Mouse (Mus musculus): ENCODE data around the gene Gm20517. TPM values are rescaled to one million over a fixed set of nuclear protein-coding genes. Genes with fewer than 3 reads are reported as not detected.

Gene Gm20517
- polyA plus RNA-seq, 1 experiment: 11.9 TPM

DNA sequence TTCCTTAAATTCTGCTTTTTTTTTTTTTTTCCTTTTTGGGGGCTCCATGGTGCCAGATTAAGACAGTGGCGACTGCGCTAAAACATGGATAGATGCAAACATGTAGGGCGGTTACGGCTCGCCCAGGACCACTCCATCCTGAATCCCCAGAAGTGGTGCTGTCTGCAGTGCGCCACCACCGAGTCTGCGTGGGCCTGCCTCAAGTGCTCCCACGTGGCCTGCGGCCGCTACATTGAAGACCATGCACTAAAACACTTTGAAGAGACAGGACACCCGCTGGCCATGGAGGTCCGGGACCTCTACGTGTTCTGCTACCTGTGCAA is 60.6 kb downstream of the Gm20517 start:
- Histone ChIP-seq H3K36me3 (ENCODE audit: control insufficient read depth, insufficient read depth, low read length, poor library complexity, severe bottlenecking) (no peaks in the 10 kb centered on the region), H3K4me3 (ENCODE audit: low read depth, low read length) (peak overlapping the region; percentile 70), H3K9me3 (replicated peaks; ENCODE audit: control insufficient read depth, insufficient read depth, low read length, poor library complexity, severe bottlenecking) (no peaks in the 10 kb centered on the region), H3K4me1 (ENCODE audit: control insufficient read depth, insufficient read depth, low read length) (peaks cover 4% of the 10 kb centered on the region), H3K27me3 (ENCODE audit: control insufficient read depth, insufficient read depth, low read length, poor library complexity, severe bottlenecking) (no peaks in the 10 kb centered on the region), H3K27ac (ENCODE audit: insufficient read depth, low read length) (no peak overlapping the region), H3K9ac (ENCODE audit: low read depth, poor library complexity, severe bottlenecking) (peak overlapping the region; percentile 32)
- TF ChIP-seq POLR2A (IDR thresholded peaks at IDR 0.05; ENCODE audit: insufficient read depth, low read length) (no peak), EP300 (IDR thresholded peaks at IDR 0.05; ENCODE audit: insufficient read depth, low read depth, low read length) (no peak), CTCF (IDR thresholded peaks at IDR 0.05; ENCODE audit: low read depth, low read length) (no peak)

GRCm38 (mm10) chr17:47672311-47673111 is 61.1 kb downstream of the Gm20517 start:
- H3K4me1 ChIP-seq (ENCODE audit: control insufficient read depth, insufficient read depth, low read length): peaks cover 4% of the 10 kb centered on the region
- peak overlapping the region; percentile 32 for H3K9ac ChIP-seq (ENCODE audit: low read depth, poor library complexity, severe bottlenecking)
- no peaks in the 10 kb centered on the region for H3K9me3 ChIP-seq (replicated peaks; ENCODE audit: control insufficient read depth, insufficient read depth, low read length, poor library complexity, severe bottlenecking)
- no peak for TF ChIP-seq EP300 (IDR thresholded peaks at IDR 0.05; ENCODE audit: insufficient read depth, low read depth, low read length)
- no peak for TF ChIP-seq POLR2A (IDR thresholded peaks at IDR 0.05; ENCODE audit: insufficient read depth, low read length)
- no peak for TF ChIP-seq CTCF (IDR thresholded peaks at IDR 0.05; ENCODE audit: low read depth, low read length)
- no peaks in the 10 kb centered on the region for H3K36me3 ChIP-seq (ENCODE audit: control insufficient read depth, insufficient read depth, low read length, poor library complexity, severe bottlenecking)
- H3K27ac ChIP-seq (ENCODE audit: insufficient read depth, low read length): no peak overlapping the region
- no peaks in the 10 kb centered on the region for H3K27me3 ChIP-seq (ENCODE audit: control insufficient read depth, insufficient read depth, low read length, poor library complexity, severe bottlenecking)
- H3K4me3 ChIP-seq (ENCODE audit: low read depth, low read length): peak overlapping the region; percentile 70

- Histone ChIP-seq H3K4me1 (ENCODE audit: control insufficient read depth, insufficient read depth, low read length) (peaks cover 2% of the 10 kb centered on the region), H3K9ac (ENCODE audit: low read depth, poor library complexity, severe bottlenecking) (no peak overlapping the region), H3K36me3 (ENCODE audit: control insufficient read depth, insufficient read depth, low read length, poor library complexity, severe bottlenecking) (no peaks in the 10 kb centered on the region), H3K27me3 (ENCODE audit: control insufficient read depth, insufficient read depth, low read length, poor library complexity, severe bottlenecking) (no peaks in the 10 kb centered on the region), H3K9me3 (replicated peaks; ENCODE audit: control insufficient read depth, insufficient read depth, low read length, poor library complexity, severe bottlenecking) (no peaks in the 10 kb centered on the region), H3K4me3 (ENCODE audit: low read depth, low read length) (no peak overlapping the region), H3K27ac (ENCODE audit: insufficient read depth, low read length) (no peak overlapping the region)
- TF ChIP-seq CTCF (IDR thresholded peaks at IDR 0.05; ENCODE audit: low read depth, low read length): peak; percentile 54
- no peak for TF ChIP-seq POLR2A (IDR thresholded peaks at IDR 0.05; ENCODE audit: insufficient read depth, low read length)
These were observed 65.2 kb downstream of the Gm20517 start for GRCm38 (mm10) chr17:47676581-47676980.

DNA sequence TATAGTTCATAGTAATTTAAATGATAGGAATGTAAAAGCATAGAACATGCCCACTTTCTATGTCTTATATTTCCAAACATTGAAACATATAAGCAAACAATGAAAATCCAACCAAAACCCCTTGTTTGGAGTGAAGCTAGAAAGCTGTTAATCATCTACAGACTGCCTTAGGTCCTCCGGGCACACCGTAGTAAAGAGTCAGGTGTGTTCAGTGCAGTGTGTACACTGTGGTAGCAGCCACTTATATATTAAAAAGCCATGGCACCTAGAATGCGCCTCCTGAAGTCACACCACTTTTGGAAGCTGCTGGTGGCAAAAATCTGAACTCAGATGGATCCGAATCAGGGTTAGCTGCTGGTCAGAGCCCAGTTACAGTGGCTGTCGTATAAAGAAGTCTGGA is 66.8 kb downstream of the Gm20517 start:
- no peak overlapping the region for H3K9ac ChIP-seq (ENCODE audit: low read depth, poor library complexity, severe bottlenecking)
- H3K27me3 ChIP-seq (ENCODE audit: control insufficient read depth, insufficient read depth, low read length, poor library complexity, severe bottlenecking): no peaks in the 10 kb centered on the region
- H3K4me3 ChIP-seq (ENCODE audit: low read depth, low read length): no peak overlapping the region
- no peaks in the 10 kb centered on the region for H3K9me3 ChIP-seq (replicated peaks; ENCODE audit: control insufficient read depth, insufficient read depth, low read length, poor library complexity, severe bottlenecking)
- no peak overlapping the region for H3K27ac ChIP-seq (ENCODE audit: insufficient read depth, low read length)
- no peaks in the 10 kb centered on the region for H3K36me3 ChIP-seq (ENCODE audit: control insufficient read depth, insufficient read depth, low read length, poor library complexity, severe bottlenecking)
- H3K4me1 ChIP-seq (ENCODE audit: control insufficient read depth, insufficient read depth, low read length): peaks cover 2% of the 10 kb centered on the region
- TF ChIP-seq CTCF (IDR thresholded peaks at IDR 0.05; ENCODE audit: low read depth, low read length) (no peak), EP300 (IDR thresholded peaks at IDR 0.05; ENCODE audit: insufficient read depth, low read depth, low read length) (no peak)

- H3K27ac ChIP-seq (ENCODE audit: insufficient read depth, low read length): no peak overlapping the region
- H3K36me3 ChIP-seq (ENCODE audit: control insufficient read depth, insufficient read depth, low read length, poor library complexity, severe bottlenecking): no peaks in the 10 kb centered on the region
- H3K9ac ChIP-seq (ENCODE audit: low read depth, poor library complexity, severe bottlenecking): no peak overlapping the region
- no peak overlapping the region for H3K4me3 ChIP-seq (ENCODE audit: low read depth, low read length)
- TF ChIP-seq CTCF (IDR thresholded peaks at IDR 0.05; ENCODE audit: low read depth, low read length) (no peak), POLR2A (IDR thresholded peaks at IDR 0.05; ENCODE audit: insufficient read depth, low read length) (no peak), EP300 (IDR thresholded peaks at IDR 0.05; ENCODE audit: insufficient read depth, low read depth, low read length) (no peak)
- H3K9me3 ChIP-seq (replicated peaks; ENCODE audit: control insufficient read depth, insufficient read depth, low read length, poor library complexity, severe bottlenecking): no peaks in the 10 kb centered on the region
- peaks cover 2% of the 10 kb centered on the region for H3K4me1 ChIP-seq (ENCODE audit: control insufficient read depth, insufficient read depth, low read length)
- no peaks in the 10 kb centered on the region for H3K27me3 ChIP-seq (ENCODE audit: control insufficient read depth, insufficient read depth, low read length, poor library complexity, severe bottlenecking)
These were observed 67.3 kb downstream of the Gm20517 start for GRCm38 (mm10) chr17:47678702-47679101.

- TF ChIP-seq POLR2A (IDR thresholded peaks at IDR 0.05; ENCODE audit: insufficient read depth, low read length) (no peak), EP300 (IDR thresholded peaks at IDR 0.05; ENCODE audit: insufficient read depth, low read depth, low read length) (no peak), CTCF (IDR thresholded peaks at IDR 0.05; ENCODE audit: low read depth, low read length) (no peak)
- H3K9ac ChIP-seq (ENCODE audit: low read depth, poor library complexity, severe bottlenecking): no peak overlapping the region
- H3K27me3 ChIP-seq (ENCODE audit: control insufficient read depth, insufficient read depth, low read length, poor library complexity, severe bottlenecking): no peaks in the 10 kb centered on the region
- peaks cover 1% of the 10 kb centered on the region for H3K4me1 ChIP-seq (ENCODE audit: control insufficient read depth, insufficient read depth, low read length)
- H3K27ac ChIP-seq (ENCODE audit: insufficient read depth, low read length): no peak overlapping the region
- H3K9me3 ChIP-seq (replicated peaks; ENCODE audit: control insufficient read depth, insufficient read depth, low read length, poor library complexity, severe bottlenecking): no peaks in the 10 kb centered on the region
- no peak overlapping the region for H3K4me3 ChIP-seq (ENCODE audit: low read depth, low read length)
- no peaks in the 10 kb centered on the region; the same call in 1 of the 2 replicates for H3K36me3 ChIP-seq (ENCODE audit: control insufficient read depth, insufficient read depth, low read length, poor library complexity, severe bottlenecking)
These were observed 71.4 kb downstream of the Gm20517 start for GRCm38 (mm10) chr17:47682836-47683235.
